13 mouse cellular contexts compared by ENCODE assay signal in genomic region chr6:6874073-6874771, GRCm38 (mm10). TPM values are rescaled to one million over a fixed set of nuclear protein-coding genes. Genes with fewer than 3 reads are reported as not detected.
A peak's percentile ranks its signal among the peaks of the same experiment; 100 is the strongest.
DNase-seq lines count a peak whose midpoint lies in the region; ATAC-seq and TF ChIP-seq lines count a peak whose summit lies in the region.
"Had no signal": no experiment of that assay in that cellular context is flagged by ENCODE, and none has a peak within 500 bp of the region (broad histone marks: within the 10 kb centered on the region; RNA-seq: fewer than 3 reads in every experiment).

No protein-coding gene starts in this region.

- H3K27ac ChIP-seq in heart, embryonic 12.5 days (ENCODE audit: poor library complexity, severe bottlenecking): no peak overlapping the region
- no peak overlapping the region for H3K27ac ChIP-seq in heart, adult 2 months
- H3K27ac ChIP-seq in forebrain, embryonic 10.5 days: peak overlapping the region; percentile 67
- H3K27ac ChIP-seq in limb, embryonic 11.5 days (replicated peaks; ENCODE audit: low read depth, low read length): no peak overlapping the region
- no peak overlapping the region for H3K27ac ChIP-seq in neural tube, embryonic 15.5 days (replicated peaks)
- H3K27ac ChIP-seq in gastrocnemius, adult 2 months: no peak overlapping the region
- no peak overlapping the region for H3K27ac ChIP-seq in thymus, adult 2 months (ENCODE audit: control insufficient read depth, insufficient read depth, low read length)
- H3K27ac ChIP-seq: liver, embryonic 13.5 days had no signal

- under 1% methylated on average over 24 of the region's 25 CpGs for WGBS in heart, embryonic 12.5 days
- WGBS in heart, adult 2 months: 3% methylated on average over 25 of the region's 25 CpGs
- under 1% methylated on average over 25 of the region's 25 CpGs for WGBS in forebrain, embryonic 10.5 days
- 1% methylated on average over 25 of the region's 25 CpGs for WGBS in limb, embryonic 11.5 days
- WGBS in neural tube, embryonic 15.5 days: under 1% methylated on average over 25 of the region's 25 CpGs
- 11% methylated on average over 25 of the region's 25 CpGs for WGBS in thymus, adult 2 months

- H3K27me3 ChIP-seq in heart, embryonic 12.5 days (replicated peaks): peaks cover 91% of the 10 kb centered on the region
- peaks cover 29% of the 10 kb centered on the region for H3K27me3 ChIP-seq in heart, adult 2 months (ENCODE audit: control insufficient read depth, insufficient read depth, low read length)
- H3K27me3 ChIP-seq in forebrain, embryonic 10.5 days (ENCODE audit: poor library complexity, severe bottlenecking): peaks cover 100% of the 10 kb centered on the region
- peaks cover 92% of the 10 kb centered on the region for H3K27me3 ChIP-seq in limb, embryonic 11.5 days (ENCODE audit: control insufficient read depth, insufficient read depth, low read length)
- peaks cover 94% of the 10 kb centered on the region for H3K27me3 ChIP-seq in neural tube, embryonic 15.5 days (replicated peaks)
- H3K27me3 ChIP-seq in thymus, adult 2 months (ENCODE audit: control insufficient read depth, insufficient read depth, low read length): peaks cover 8% of the 10 kb centered on the region; the same call in 1 of the 2 replicates

- no peak for TF ChIP-seq EP300 in heart, adult 2 months (IDR thresholded peaks at IDR 0.05; ENCODE audit: insufficient read depth, low read depth, low read length)

- TF ChIP-seq POLR2A in heart, adult 2 months (IDR thresholded peaks at IDR 0.05; ENCODE audit: insufficient read depth, low read depth, low read length): no peak
- TF ChIP-seq POLR2A in thymus, adult 2 months (IDR thresholded peaks at IDR 0.05; ENCODE audit: control insufficient read depth, extremely low read depth, insufficient read depth, low read length, poor library complexity): no peak

- H3K4me1 ChIP-seq in heart, embryonic 12.5 days (replicated peaks): peaks cover 26% of the 10 kb centered on the region
- H3K4me1 ChIP-seq in heart, adult 2 months (ENCODE audit: control insufficient read depth, insufficient read depth, low read length): no peaks in the 10 kb centered on the region
- H3K4me1 ChIP-seq in forebrain, embryonic 10.5 days: peaks cover 29% of the 10 kb centered on the region
- H3K4me1 ChIP-seq in limb, embryonic 11.5 days (ENCODE audit: control insufficient read depth, insufficient read depth, low read length): peaks cover 3% of the 10 kb centered on the region; the same call in 1 of the 2 replicates
- 0 out of 2 replicates have a peak, but pooled peaks cover 4% of the 10 kb centered on the region for H3K4me1 ChIP-seq in neural tube, embryonic 15.5 days
- no peaks in the 10 kb centered on the region for H3K4me1 ChIP-seq in thymus, adult 2 months (replicated peaks; ENCODE audit: control insufficient read depth, insufficient read depth, low read length)
- H3K4me1 ChIP-seq: liver, embryonic 13.5 days had no signal

- peak overlapping the region; percentile 17; the same call in 1 of the 2 replicates for H3K4me3 ChIP-seq in heart, embryonic 12.5 days
- H3K4me3 ChIP-seq in heart, adult 2 months: no peak overlapping the region
- H3K4me3 ChIP-seq in forebrain, embryonic 10.5 days: peak overlapping the region; percentile 32
- H3K4me3 ChIP-seq in limb, embryonic 11.5 days (ENCODE audit: low read depth, low read length): no peak overlapping the region
- no peak overlapping the region for H3K4me3 ChIP-seq in neural tube, embryonic 15.5 days (replicated peaks)
- no peak overlapping the region for H3K4me3 ChIP-seq in gastrocnemius, adult 2 months
- no peak overlapping the region for H3K4me3 ChIP-seq in thymus, adult 2 months (ENCODE audit: control insufficient read depth, insufficient read depth, low read length)
- H3K4me3 ChIP-seq: liver, embryonic 13.5 days had no signal

- DNase-seq in heart, adult 2 months: no peak
- no peak for DNase-seq in forebrain, embryonic 10.5 days (ENCODE audit: extremely low spot score, low spot score)
- peak; percentile 64 for DNase-seq in limb, embryonic 11.5 days (ENCODE audit: low spot score)
- DNase-seq in gastrocnemius, adult 2 months: no peak
- no peak for DNase-seq in thymus, adult 2 months
- DNase-seq in ovary, postnatal 14 days (ENCODE audit: low spot score): no peak
- DNase-seq: adrenal gland, adult 8-10 months; liver, embryonic 13.5 days had no signal

- no peaks in the 10 kb centered on the region for H3K79me2 ChIP-seq in heart, adult 2 months (replicated peaks; ENCODE audit: control insufficient read depth, insufficient read depth, low read length)

- H3K36me3 ChIP-seq in heart, embryonic 12.5 days: no peaks in the 10 kb centered on the region
- no peaks in the 10 kb centered on the region for H3K36me3 ChIP-seq in heart, adult 2 months (ENCODE audit: control insufficient read depth, insufficient read depth, low read length)
- H3K36me3 ChIP-seq in forebrain, embryonic 10.5 days (replicated peaks): no peaks in the 10 kb centered on the region
- H3K36me3 ChIP-seq in limb, embryonic 11.5 days (ENCODE audit: control insufficient read depth, insufficient read depth, low read length): no peaks in the 10 kb centered on the region
- H3K36me3 ChIP-seq in neural tube, embryonic 15.5 days: no peaks in the 10 kb centered on the region
- no peaks in the 10 kb centered on the region for H3K36me3 ChIP-seq in thymus, adult 2 months (ENCODE audit: control insufficient read depth, insufficient read depth, low read length)
- H3K36me3 ChIP-seq: liver, embryonic 13.5 days had no signal

- no peaks in the 10 kb centered on the region for H3K9me3 ChIP-seq in heart, embryonic 12.5 days (replicated peaks)
- peaks cover 4% of the 10 kb centered on the region; the same call in 1 of the 2 replicates for H3K9me3 ChIP-seq in forebrain, embryonic 10.5 days
- no peaks in the 10 kb centered on the region for H3K9me3 ChIP-seq in limb, embryonic 11.5 days (ENCODE audit: control insufficient read depth, low read length)
- no peaks in the 10 kb centered on the region for H3K9me3 ChIP-seq in neural tube, embryonic 15.5 days (replicated peaks)
- H3K9me3 ChIP-seq: liver, embryonic 13.5 days had no signal

- TF ChIP-seq CTCF in heart, adult 2 months (IDR thresholded peaks at IDR 0.05): no peak
- no peak for TF ChIP-seq CTCF in gastrocnemius, adult 2 months (IDR thresholded peaks at IDR 0.05)
- TF ChIP-seq CTCF in thymus, adult 2 months (IDR thresholded peaks at IDR 0.05; ENCODE audit: borderline replicate concordance, control insufficient read depth, extremely low read depth, insufficient read depth, low read length, poor library complexity): no peak

- peak overlapping the region; percentile 12; the same call in 1 of the 2 replicates for H3K4me2 ChIP-seq in heart, embryonic 12.5 days
- H3K4me2 ChIP-seq in limb, embryonic 11.5 days (ENCODE audit: low read depth, severe bottlenecking): 0 out of 2 replicates have a peak overlapping the region, but pooled peaks have one; percentile 7
- no peak overlapping the region for H3K4me2 ChIP-seq in neural tube, embryonic 15.5 days
- H3K4me2 ChIP-seq: liver, embryonic 13.5 days had no signal

- H3K9ac ChIP-seq in heart, embryonic 12.5 days: no peak overlapping the region
- no peak overlapping the region for H3K9ac ChIP-seq in heart, adult 2 months (ENCODE audit: low read depth, low read length)
- 0 out of 2 replicates have a peak overlapping the region, but pooled peaks have one; percentile 17 for H3K9ac ChIP-seq in limb, embryonic 11.5 days (ENCODE audit: low read length)
- no peak overlapping the region for H3K9ac ChIP-seq in neural tube, embryonic 15.5 days (replicated peaks)
- H3K9ac ChIP-seq: liver, embryonic 13.5 days had no signal

- intact Hi-C loops in heart, adult 2 months (cut with DNase I): no loop called here
- intact Hi-C loops in gastrocnemius, adult 2 months (cut with DNase I): no loop called here

- ATAC-seq in heart, embryonic 12.5 days (ENCODE audit: insufficient number of reproducible peaks, low FRiP score): peak; percentile 34
- ATAC-seq in limb, embryonic 11.5 days (ENCODE audit: insufficient number of reproducible peaks, low FRiP score, low TSS enrichment, low read depth): 0 out of 2 replicates have a peak, but pooled peaks have one; percentile 27
- peak; percentile 27; the same call in 1 of the 2 replicates for ATAC-seq in neural tube, embryonic 15.5 days (ENCODE audit: low FRiP score)

RNA-seq across cellular contexts. Expression of gene Dlx5, which starts 7.7 kb away (rescaled TPM):
- 0.98 and 1.5 TPM in 2 replicates for polyA plus RNA-seq in heart, embryonic 12.5 days (2016; fragmentation: Nextera tagmentation; extraction: Ambion mirVana)
- total RNA-seq in heart, adult 2 months (2021): under 1 TPM in 1 of 2 experiments, not detected in 1; 0.34 TPM
- polyA plus RNA-seq in heart, adult 2 months (2012; rRNA removed): 0.14 TPM in 1 of 2 replicates, not detected in the other
- 17.5 and 18.5 TPM in 2 replicates for polyA plus RNA-seq in forebrain, embryonic 10.5 days (2016; fragmentation: Nextera tagmentation; extraction: Ambion mirVana)
- polyA plus RNA-seq in limb, embryonic 11.5 days (2014; fragmentation: Nextera tagmentation; extraction: Ambion mirVana): 15.5 and 16.3 TPM in 2 replicates
- polyA plus RNA-seq in neural tube, embryonic 15.5 days (2015; fragmentation: Nextera tagmentation; extraction: Ambion mirVana): 0.41 and 0.83 TPM in 2 replicates
- total RNA-seq in gastrocnemius, adult 2 months (2021): not detected
- 0.41 and 0.71 TPM in 2 replicates for polyA plus RNA-seq in thymus, adult 2 months (2012; rRNA removed)
- total RNA-seq: hematopoietic stem cell, adult 5-6 weeks had no signal
- polyA plus RNA-seq: C2C12; liver, embryonic 13.5 days had no signal

RNA-seq across cellular contexts. Expression of gene Dlx6, which starts 11.1 kb away (rescaled TPM):
- 0.14 TPM in 1 of 2 replicates, not detected in the other for polyA plus RNA-seq in heart, embryonic 12.5 days (2016; fragmentation: Nextera tagmentation; extraction: Ambion mirVana)
- total RNA-seq in heart, adult 2 months (2021): not detected
- not detected in 2 replicates for polyA plus RNA-seq in heart, adult 2 months (2012; rRNA removed)
- 0.95 and 1.1 TPM in 2 replicates for polyA plus RNA-seq in forebrain, embryonic 10.5 days (2016; fragmentation: Nextera tagmentation; extraction: Ambion mirVana)
- 0.36 and 0.89 TPM in 2 replicates for polyA plus RNA-seq in limb, embryonic 11.5 days (2014; fragmentation: Nextera tagmentation; extraction: Ambion mirVana)
- polyA plus RNA-seq in neural tube, embryonic 15.5 days (2015; fragmentation: Nextera tagmentation; extraction: Ambion mirVana): 0.41 TPM in 1 of 2 replicates, not detected in the other
- not detected for total RNA-seq in gastrocnemius, adult 2 months (2021)
- not detected in 2 replicates for polyA plus RNA-seq in thymus, adult 2 months (2012; rRNA removed)
- total RNA-seq: hematopoietic stem cell, adult 5-6 weeks had no signal
- polyA plus RNA-seq: C2C12; liver, embryonic 13.5 days; thymus, postnatal 0 days had no signal

Comparison
In these comparisons a context has a peak if more than half of its experiments do, and no peak if none do; other contexts are left out.
1. H3K4me3 ChIP-seq: peak in heart, embryonic 12.5 days (single experiment) and forebrain, embryonic 10.5 days (single experiment); none in heart, adult 2 months (single experiment), limb, embryonic 11.5 days (single experiment), neural tube, embryonic 15.5 days (single experiment), gastrocnemius, adult 2 months (single experiment) and thymus, adult 2 months (single experiment).
2. Peak in every context shown above with its lines, with median percentiles within 50 percentile points of each other: ATAC-seq.